Mouse (Mus musculus): ENCODE measurements around the gene Scgb2b27. TPM values are rescaled to one million over a fixed set of nuclear protein-coding genes. Genes with fewer than 3 reads are reported as not detected.
"Not testable (repeated sequence)": the region's sequence is repeated elsewhere in the genome, so short reads cannot be mapped to it uniquely, and the experiment has no call there.

Gene Scgb2b27
- polyA plus RNA-seq, 1 experiment from 2014 or later = not detected

DNA sequence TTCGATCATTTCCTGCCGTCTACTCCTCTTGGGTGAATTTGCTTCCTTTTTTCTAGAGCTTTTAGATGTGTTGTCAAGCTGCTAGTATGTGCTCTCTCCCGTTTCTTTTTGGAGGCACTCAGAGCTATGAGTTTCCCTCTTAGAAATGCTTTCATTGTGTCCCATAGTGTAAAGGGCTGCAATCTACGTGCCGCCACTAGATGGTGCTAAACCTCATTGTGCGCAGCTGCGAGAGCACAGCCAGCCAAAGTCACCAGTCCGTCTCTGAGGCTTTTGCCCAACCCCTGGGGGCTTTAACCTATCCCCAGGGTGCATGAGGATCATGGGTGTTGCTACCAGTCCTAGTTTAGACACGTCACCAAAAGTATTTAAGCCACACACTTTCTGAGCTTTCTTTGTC is 31.5 kb downstream of the Scgb2b27 start:
- not testable (repeated sequence) for H3K9ac ChIP-seq (ENCODE audit: low read depth, low read length); ATAC-seq; H3K4me2 ChIP-seq (replicated peaks; ENCODE audit: low read depth); H3K4me3 ChIP-seq (ENCODE audit: low read depth, low read length); H3K36me3 ChIP-seq (ENCODE audit: control insufficient read depth, insufficient read depth); H3K4me1 ChIP-seq (replicated peaks; ENCODE audit: control insufficient read depth, insufficient read depth, low read length); H3K27me3 ChIP-seq (replicated peaks; ENCODE audit: control insufficient read depth, insufficient read depth, low read length); H3K9me3 ChIP-seq (ENCODE audit: control insufficient read depth); H3K27ac ChIP-seq (ENCODE audit: low read depth, low read length)
- 26% methylated on average over 8 of the region's 9 CpGs for WGBS
- TF ChIP-seq CTCF (IDR thresholded peaks at IDR 0.05; ENCODE audit: low read depth) = peak; percentile 62

Other genes with a start within 250 kb of the Scgb2b27 start
- gene Scgb2b26, start 68.9 kb downstream of the Scgb2b27 start, polyA plus RNA-seq (2015; fragmentation: Nextera tagmentation; extraction: Ambion mirVana) = not detected in 2 replicates
- not detected in 2 replicates for gene Scgb1b27, start 7.5 kb upstream of the Scgb2b27 start, polyA plus RNA-seq (2015; fragmentation: Nextera tagmentation; extraction: Ambion mirVana)
- not detected in 2 replicates for gene Scgb1b30, start 81.5 kb upstream of the Scgb2b27 start, polyA plus RNA-seq (2015; fragmentation: Nextera tagmentation; extraction: Ambion mirVana)
- 3.2 TPM in 2 replicates for gene Wtip, start 119.3 kb upstream of the Scgb2b27 start, polyA plus RNA-seq (2015; fragmentation: Nextera tagmentation; extraction: Ambion mirVana)
- 50.2 and 50.8 TPM in 2 replicates for gene Uba2, start 155.7 kb upstream of the Scgb2b27 start, polyA plus RNA-seq (2015; fragmentation: Nextera tagmentation; extraction: Ambion mirVana)
- gene Pdcd2l, start 182.7 kb upstream of the Scgb2b27 start, polyA plus RNA-seq (2015; fragmentation: Nextera tagmentation; extraction: Ambion mirVana) = 26.3 and 26.7 TPM in 2 replicates
- 179 and 180 TPM in 2 replicates for gene Gpi1, start 216.4 kb upstream of the Scgb2b27 start, polyA plus RNA-seq (2015; fragmentation: Nextera tagmentation; extraction: Ambion mirVana)
- gene Gm6096, start 237.1 kb upstream of the Scgb2b27 start, polyA plus RNA-seq (2015; fragmentation: Nextera tagmentation; extraction: Ambion mirVana) = not detected in 2 replicates

All from intestine, postnatal 0 days (tissue).